Mouse (Mus musculus) ES-E14 (cell line): ENCODE results near the gene Ssna1. TPM values are rescaled to one million over a fixed set of nuclear protein-coding genes. Genes with fewer than 3 reads are reported as not detected.

ENCODE experiments used
- DNase-seq: peaks from one replicate; pipeline ENCODE4 v3.0.0-alpha.2; 2013; ENCODE audit warnings: low read depth, low spot score
- H3K27ac ChIP-seq: 2 replicates; pipeline ENCODE4 v1.5.1; 2012; ENCODE audit warnings: low read depth, mild to moderate bottlenecking, low read length, moderate library complexity, mixed read lengths; ENCODE audit not compliant: poor library complexity, insufficient read depth, severe bottlenecking
- H3K36me3 ChIP-seq: 2 replicates; pipeline ENCODE4 v1.6.1; 2012; ENCODE audit warnings: mild to moderate bottlenecking, low read length, moderate library complexity, mixed read lengths; ENCODE audit not compliant: control insufficient read depth, poor library complexity, insufficient read depth, severe bottlenecking
- H3K4me1 ChIP-seq, 2 experiments: fragments of 150-350 bp in 1 of 2; sonication (generic) in 1 of 2; 2 replicates each; pipeline ENCODE4 v1.6.1; 2012; ENCODE audit warnings: low read length in 2 of 2, mild to moderate bottlenecking in 1 of 2, mixed read lengths in 1 of 2; ENCODE audit not compliant: control insufficient read depth in 2 of 2, insufficient read depth in 2 of 2, poor library complexity in 1 of 2
- H3K4me3 ChIP-seq, 2 experiments: fragments of 150-350 bp in 1 of 2; sonication (generic) in 1 of 2; 2 replicates each; pipeline ENCODE4 v1.5.1; 2012; ENCODE audit warnings: low read length in 2 of 2, low read depth in 1 of 2, mild to moderate bottlenecking in 1 of 2, mixed read lengths in 1 of 2; ENCODE audit not compliant: insufficient read depth in 1 of 2, poor library complexity in 1 of 2, severe bottlenecking in 1 of 2
- H3K9ac ChIP-seq: 2 replicates; pipeline ENCODE4 v1.6.1; 2012; ENCODE audit warnings: low read depth, mild to moderate bottlenecking, low read length, mixed read lengths; ENCODE audit not compliant: poor library complexity, insufficient read depth, severe bottlenecking
- H3K9me3 ChIP-seq: fragments of 150-350 bp; sonication (generic); 2 replicates; pipeline ENCODE4 v1.6.1; 2012; ENCODE audit warnings: low read depth, mild to moderate bottlenecking, low read length; ENCODE audit not compliant: control insufficient read depth, insufficient read depth
- CHD2 ChIP-seq: IDR thresholded peaks from 2 replicates; pipeline ENCODE4 v1.6.1; 2014; ENCODE audit warnings: mild to moderate bottlenecking, low read depth, low read length, inconsistent platforms
- HCFC1 ChIP-seq: IDR thresholded peaks from 2 replicates; pipeline ENCODE4 v1.6.1; 2012; ENCODE audit warnings: low read length, inconsistent platforms, borderline replicate concordance; ENCODE audit not compliant: insufficient read depth
- MAFK ChIP-seq: IDR thresholded peaks from 2 replicates; pipeline ENCODE4 v1.6.1; 2014; ENCODE audit warnings: mild to moderate bottlenecking, low read depth, low read length, inconsistent platforms; ENCODE audit not compliant: insufficient read depth
- ZC3H11A ChIP-seq: IDR thresholded peaks from 2 replicates; pipeline ENCODE4 v1.6.1; 2012; ENCODE audit warnings: low read depth, mild to moderate bottlenecking, inconsistent platforms, low read length, borderline replicate concordance
- ZNF384 ChIP-seq: IDR thresholded peaks from 2 replicates; pipeline ENCODE4 v1.6.1; 2012; ENCODE audit warnings: low read depth, low read length, inconsistent platforms
- in situ Hi-C, 2 experiments: fragments of 600-800 bp; cut with MboI; formaldehyde crosslinking; loops; one replicate each; pipeline ENCODE4 v1.15.1; 2025; ENCODE audit warnings: low sequenced_read_pairs in 2 of 2, inconsistent platforms in 1 of 2; ENCODE audit not compliant: unreplicated experiment in 2 of 2
- total RNA-seq: library from RNA; depleted of rRNA; stranded (reverse); fragments of 300-350 nt; gene quantifications from 2 replicates; pipeline ENCODE4 v1.2.3, GENCODE M21; 2012; rRNA removed

Ssna1 gene
- total RNA-seq, 1 experiment = 70.6 TPM

- Histone ChIP-seq H3K9me3 (no peaks in the 10 kb centered on the region), H3K27ac (peak within 1 kb of the TSS; percentile 98), H3K4me1 (peaks cover 6 to 21% of the 10 kb centered on the region in 2 experiments; a peak in 3 of 4 replicates), H3K4me3 (peak within 1 kb of the TSS; percentile 88 to 98), H3K36me3 (peaks cover 25% of the 10 kb centered on the region), H3K9ac (peak within 1 kb of the TSS; percentile 99)
- in situ Hi-C loops = no loop called here
- DNase-seq = no peak
- TF ChIP-seq MAFK (no peak), HCFC1 (0 out of 2 replicates have a peak, but pooled peaks have one; percentile 29)
Observed at GRCm38 (mm10) chr2:25224492-25224765, 47.8 kb downstream of the Ssna1 start, which contains the start of gene Tubb4b. Tubb4b (minus strand) TSS chr2:25224702.

DNA sequence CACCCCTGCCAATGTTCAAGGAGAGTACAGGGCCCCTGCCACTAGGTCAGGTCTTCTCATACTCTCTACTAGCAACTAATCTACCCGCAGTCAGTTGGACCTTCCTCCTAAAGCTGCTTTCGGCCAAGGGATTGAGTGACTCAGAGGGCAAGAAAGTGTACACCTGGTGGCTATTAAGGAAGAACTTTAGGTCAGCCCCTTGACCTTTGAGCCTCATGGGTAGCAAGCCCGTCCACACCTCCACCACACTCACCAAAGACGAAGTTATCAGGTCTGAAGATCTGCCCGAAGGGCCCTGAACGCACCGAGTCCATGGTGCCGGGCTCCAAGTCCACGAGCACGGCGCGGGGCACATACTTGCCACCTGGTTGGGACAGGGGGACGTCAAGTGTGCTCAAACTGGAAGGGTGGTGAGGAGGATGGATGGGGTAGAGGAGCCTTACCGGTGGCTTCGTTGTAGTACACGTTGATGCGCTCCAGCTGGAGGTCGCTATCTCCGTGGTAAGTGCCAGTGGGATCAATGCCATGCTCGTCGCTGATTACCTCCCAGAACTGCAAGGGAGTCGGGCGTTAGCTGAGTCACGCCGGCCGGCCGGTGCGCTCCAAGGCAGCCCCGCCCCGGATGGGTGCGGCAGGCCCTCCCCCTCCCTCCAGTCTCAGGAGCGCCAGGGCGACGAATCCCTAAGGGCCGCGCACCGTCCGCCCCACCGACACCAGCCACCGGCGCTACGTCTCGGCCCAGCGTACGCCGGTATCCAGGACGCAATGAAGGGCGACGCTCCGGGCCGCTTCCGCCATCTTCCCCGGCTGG lies 48.4 kb downstream of the Ssna1 start:
- no peak; the same call in 1 of the 2 replicates for TF ChIP-seq HCFC1
- no peak for TF ChIP-seq CHD2
- no peak for TF ChIP-seq ZC3H11A
- no peak for TF ChIP-seq ZNF384
- peak; percentile 82; the same call in 1 of the 2 replicates for TF ChIP-seq MAFK
- Histone ChIP-seq H3K27ac (peak overlapping the region; percentile 98), H3K4me3 (peak overlapping the region; percentile 87 to 98), H3K9me3 (no peaks in the 10 kb centered on the region), H3K36me3 (peaks cover 25% of the 10 kb centered on the region), H3K4me1 (peaks cover 6 to 19% of the 10 kb centered on the region in 2 experiments; a peak in 3 of 4 replicates), H3K9ac (peak overlapping the region; percentile 99)
- in situ Hi-C loops = no loop called here
- DNase-seq = peak; percentile 65

DNA sequence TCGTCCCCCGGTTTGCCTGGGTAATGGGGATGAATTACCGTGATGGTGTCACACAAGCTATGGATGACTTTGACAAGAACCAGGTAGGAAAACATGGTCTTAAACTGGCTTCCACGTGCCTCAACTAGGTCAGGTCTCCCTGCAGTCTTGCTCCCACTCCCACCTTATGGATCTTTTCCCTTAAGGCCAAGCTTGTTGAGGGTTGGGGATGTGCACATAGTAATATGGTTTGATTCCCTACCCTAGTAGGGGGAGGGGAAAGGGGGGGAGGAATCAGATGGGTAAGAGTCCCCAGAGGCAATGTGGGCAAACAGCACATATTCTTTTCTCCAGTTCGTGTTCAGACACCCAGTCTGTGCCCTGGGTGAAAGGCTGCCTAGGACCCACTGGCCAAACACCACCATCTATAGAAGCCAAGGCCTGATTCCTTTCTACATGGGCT lies 50.9 kb downstream of the Ssna1 start:
- TF ChIP-seq MAFK = no peak
- 0 out of 2 replicates have a peak, but pooled peaks have one; percentile 19 for TF ChIP-seq CHD2
- Histone ChIP-seq H3K27ac (no peak overlapping the region), H3K4me3 (no peak overlapping the region), H3K9ac (no peak overlapping the region), H3K4me1 (peaks cover 3 to 11% of the 10 kb centered on the region in 2 experiments; a peak in 1 of 4 replicates), H3K36me3 (peaks cover 25% of the 10 kb centered on the region), H3K9me3 (no peaks in the 10 kb centered on the region)
- DNase-seq = no peak
- in situ Hi-C loops = no loop called here

Other genes with a start within 250 kb of the Ssna1 start
- gene Nsmf, start 218.1 kb downstream of the Ssna1 start, total RNA-seq = 9.3 and 10.4 TPM in 2 replicates
- gene Entpd8, start 192.1 kb downstream of the Ssna1 start, total RNA-seq = not detected in 2 replicates
- 0.22 TPM in 1 of 2 replicates, not detected in the other for gene Noxa1, start 177.3 kb downstream of the Ssna1 start, total RNA-seq
- 1.9 and 2.1 TPM in 2 replicates for gene Nrarp, start 91.7 kb downstream of the Ssna1 start, total RNA-seq
- gene Tor4a, start 75.6 kb downstream of the Ssna1 start, total RNA-seq = 11.1 and 17.0 TPM in 2 replicates
- 50.9 and 60.9 TPM in 2 replicates for gene Nelfb, start 60.9 kb downstream of the Ssna1 start, total RNA-seq
- gene Stpg3, start 57.8 kb downstream of the Ssna1 start, total RNA-seq = 0.45 and 1.1 TPM in 2 replicates
- 0.49 and 0.74 TPM in 2 replicates for gene Fam166a, start 53.7 kb downstream of the Ssna1 start, total RNA-seq
- 745 and 819 TPM in 2 replicates for gene Tubb4b, start 47.7 kb downstream of the Ssna1 start, total RNA-seq
- gene Slc34a3, start 38.1 kb downstream of the Ssna1 start, total RNA-seq = 0.67 and 1.8 TPM in 2 replicates
- 0.18 and 0.21 TPM in 2 replicates for gene Rnf224, start 35.7 kb downstream of the Ssna1 start, total RNA-seq
- 4.8 and 6.1 TPM in 2 replicates for gene Rnf208, start 30.2 kb downstream of the Ssna1 start, total RNA-seq
- 0.58 and 0.63 TPM in 2 replicates for gene Cysrt1, start 30.0 kb downstream of the Ssna1 start, total RNA-seq
- 14.5 and 32.9 TPM in 2 replicates for gene AL732309.1, start 25.6 kb downstream of the Ssna1 start, total RNA-seq
- gene Tmem203, start 17.0 kb downstream of the Ssna1 start, total RNA-seq = 20.2 and 27.8 TPM in 2 replicates
- 21.6 and 31.4 TPM in 2 replicates for gene Tprn, start 9.8 kb downstream of the Ssna1 start, total RNA-seq
- 25.2 and 30.8 TPM in 2 replicates for gene Anapc2, start within 50 bp of the Ssna1 start, total RNA-seq
- not detected in 2 replicates for gene Tmem210, start 15.7 kb upstream of the Ssna1 start, total RNA-seq
- 0.21 TPM in 1 of 2 replicates, not detected in the other for gene Lrrc26, start 17.5 kb upstream of the Ssna1 start, total RNA-seq
- 2.5 and 8.3 TPM in 2 replicates for gene Grin1, start 46.7 kb upstream of the Ssna1 start, total RNA-seq
- 73.0 and 100 TPM in 2 replicates for gene Man1b1, start 59.9 kb upstream of the Ssna1 start, total RNA-seq
- 60.2 and 141 TPM in 2 replicates for gene Dpp7, start 83.9 kb upstream of the Ssna1 start, total RNA-seq
- gene Uap1l1, start 93.2 kb upstream of the Ssna1 start, total RNA-seq = 18.7 and 22.0 TPM in 2 replicates
- 34.4 and 53.8 TPM in 2 replicates for gene Sapcd2, start 99.9 kb upstream of the Ssna1 start, total RNA-seq
- gene Entpd2, start 123.4 kb upstream of the Ssna1 start, total RNA-seq = 0.76 and 2.4 TPM in 2 replicates
- gene Npdc1, start 126.9 kb upstream of the Ssna1 start, total RNA-seq = 28.3 and 43.8 TPM in 2 replicates
- gene Fut7, start 150.8 kb upstream of the Ssna1 start, total RNA-seq = 0.37 TPM in 1 of 2 replicates, not detected in the other
- gene Abca2, start 156.3 kb upstream of the Ssna1 start, total RNA-seq = 12.6 and 21.9 TPM in 2 replicates
- gene Clic3, start 184.4 kb upstream of the Ssna1 start, total RNA-seq = 0.32 and 1.5 TPM in 2 replicates
- 4.8 and 7.2 TPM in 2 replicates for gene Paxx, start 188.7 kb upstream of the Ssna1 start, total RNA-seq
- gene Ptgds, start 197.6 kb upstream of the Ssna1 start, total RNA-seq = 0.98 and 1.3 TPM in 2 replicates
- gene Lcn12, start 221.5 kb upstream of the Ssna1 start, total RNA-seq = not detected in 2 replicates
- 24.5 and 33.3 TPM in 2 replicates for gene Fbxw5, start 228.3 kb upstream of the Ssna1 start, total RNA-seq
- 2.1 and 4.7 TPM in 2 replicates for gene C8g, start 229.3 kb upstream of the Ssna1 start, total RNA-seq